Mouse (Mus musculus) megakaryocyte, embryonic 14.5 days (primary cell): ENCODE results near the gene Krba1.

ENCODE experiments used
- FLI1 ChIP-seq: IDR thresholded peaks from 2 replicates; pipeline ENCODE4 v1.6.1; 2012; ENCODE audit warnings: low read length, inconsistent platforms, mixed read lengths
- GATA1 ChIP-seq: IDR thresholded peaks from 3 replicates; pipeline ENCODE4 v1.6.1; 2012; ENCODE audit warnings: mixed read lengths, low read length, inconsistent platforms, borderline replicate concordance

DNA sequence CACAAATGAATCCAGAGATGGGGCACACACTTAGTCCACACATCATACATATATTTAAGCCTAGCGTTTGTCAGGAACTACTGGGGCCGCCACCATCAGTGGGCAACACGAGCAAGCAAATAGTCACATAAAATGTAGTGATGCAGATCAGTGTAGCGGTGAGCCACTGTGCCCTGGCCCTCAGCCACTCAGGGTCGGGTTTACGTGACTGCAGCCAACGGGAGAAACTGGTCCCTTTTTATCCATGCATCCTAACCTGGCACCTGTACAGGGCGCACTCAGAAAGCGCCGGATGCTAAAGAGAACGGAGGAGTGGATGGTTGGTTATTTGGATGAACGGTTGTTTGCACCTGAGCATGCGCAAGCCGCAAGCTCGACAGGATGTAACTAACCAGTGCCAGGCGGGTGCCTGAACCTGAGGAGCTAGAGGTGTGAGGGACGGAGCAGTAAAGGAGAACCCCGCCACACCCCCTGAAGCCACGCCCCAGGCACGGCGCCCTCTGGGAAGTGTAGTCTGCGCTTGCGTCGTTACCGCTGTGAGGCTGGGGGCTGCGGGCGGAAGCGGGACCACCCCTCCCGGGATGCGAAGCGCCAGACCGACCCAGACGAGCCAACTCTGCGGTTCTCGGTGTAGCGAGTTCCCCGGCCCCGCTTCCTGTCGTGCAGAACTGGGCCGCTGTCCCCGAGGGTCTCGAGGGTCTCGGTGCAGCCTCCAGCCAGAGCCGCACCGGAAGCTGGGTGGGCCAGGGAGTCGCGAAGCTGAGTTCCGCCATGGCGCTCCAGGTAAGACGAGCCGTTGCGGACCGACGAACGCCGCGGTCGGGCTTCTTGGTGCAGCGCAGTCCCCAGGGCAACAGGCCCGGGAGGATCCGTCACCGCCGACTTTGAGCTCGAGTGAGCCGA lies at the start of gene Krba1:
- TF ChIP-seq GATA1 (no peak), FLI1 (no peak)
